Mouse (Mus musculus) heart, adult 8-10 months (tissue): Measurements from ENCODE around the gene Spc25. TPM values are rescaled to one million over a fixed set of nuclear protein-coding genes. Genes with fewer than 3 reads are reported as not detected.

Source experiments
- DNase-seq: peaks from one replicate; pipeline ENCODE4 v3.0.0; 2022; ENCODE audit warnings: low spot score
- total RNA-seq, 4 experiments: library from RNA; stranded (reverse); gene quantifications; 2 replicates each; pipeline ENCODE4 v1.2.4; 2022

The Spc25 gene
- total RNA-seq, 4 experiments from 2014 or later: 0.33 to 1.3 (median 0.45) TPM

- DNase-seq: no peak
Measured at GRCm38 (mm10) chr2:69187990-69188389, 18.0 kb downstream of the Spc25 start.

- DNase-seq: no peak
Measured at GRCm38 (mm10) chr2:69179721-69180120, 26.3 kb downstream of the Spc25 start.

- DNase-seq: no peak
Measured at GRCm38 (mm10) chr2:69175296-69175695, 30.7 kb downstream of the Spc25 start.

- no peak for DNase-seq
Measured at GRCm38 (mm10) chr2:69170395-69171077, 35.5 kb downstream of the Spc25 start.

GRCm38 (mm10) chr2:69158907-69159306, 47.1 kb downstream of the Spc25 start:
- no peak for DNase-seq

- no peak for DNase-seq
Measured at GRCm38 (mm10) chr2:69156283-69156682, 49.7 kb downstream of the Spc25 start.

- DNase-seq: no peak
Measured at GRCm38 (mm10) chr2:69155861-69156260, 50.1 kb downstream of the Spc25 start.

GRCm38 (mm10) chr2:69150841-69151240, 55.2 kb downstream of the Spc25 start:
- no peak for DNase-seq

- DNase-seq: peak; percentile 26
Measured at GRCm38 (mm10) chr2:69149154-69149553, 56.8 kb downstream of the Spc25 start.

- no peak for DNase-seq
Measured at GRCm38 (mm10) chr2:69148691-69149090, 57.3 kb downstream of the Spc25 start.

Other genes with a start within 250 kb of the Spc25 start
- 1 to 10 TPM; 3.7 to 4.8 (median 4.2) TPM for gene Nostrin, start 70.4 kb downstream of the Spc25 start, total RNA-seq
- gene G6pc2, start 4.9 kb upstream of the Spc25 start, total RNA-seq: not detected
- not detected for gene Abcb11, start 136.4 kb upstream of the Spc25 start, total RNA-seq
- gene Dhrs9, start 174.3 kb upstream of the Spc25 start, total RNA-seq: under 1 TPM in 3 of 4 experiments, not detected in 1; 0.05 to 0.19 (median 0.11) TPM